Mouse (Mus musculus) heart, adult 9 months (tissue): ENCODE measurements around the gene Wipi1.

Source experiments
- DNase-seq, 2 experiments: peaks; one replicate each; pipeline ENCODE4 v3.0.0; 2022; ENCODE audit warnings: low spot score in 2 of 2

Wipi1 gene

GRCm38 (mm10) chr11:109539290-109539689 lies 72.5 kb downstream of the Wipi1 start:
- DNase-seq, result no peak

- no peak for DNase-seq
These were observed 74.8 kb downstream of the Wipi1 start for GRCm38 (mm10) chr11:109536939-109537338.

GRCm38 (mm10) chr11:109535966-109536365 lies 75.8 kb downstream of the Wipi1 start:
- no peak for DNase-seq

- DNase-seq, result no peak
These were observed 81.7 kb downstream of the Wipi1 start for GRCm38 (mm10) chr11:109530030-109530429.

GRCm38 (mm10) chr11:109525571-109525970 lies 86.2 kb downstream of the Wipi1 start:
- no peak for DNase-seq

GRCm38 (mm10) chr11:109524869-109525268 lies 86.9 kb downstream of the Wipi1 start:
- DNase-seq, result no peak
